Mouse (Mus musculus): ENCODE results near the gene Tert.

DNA sequence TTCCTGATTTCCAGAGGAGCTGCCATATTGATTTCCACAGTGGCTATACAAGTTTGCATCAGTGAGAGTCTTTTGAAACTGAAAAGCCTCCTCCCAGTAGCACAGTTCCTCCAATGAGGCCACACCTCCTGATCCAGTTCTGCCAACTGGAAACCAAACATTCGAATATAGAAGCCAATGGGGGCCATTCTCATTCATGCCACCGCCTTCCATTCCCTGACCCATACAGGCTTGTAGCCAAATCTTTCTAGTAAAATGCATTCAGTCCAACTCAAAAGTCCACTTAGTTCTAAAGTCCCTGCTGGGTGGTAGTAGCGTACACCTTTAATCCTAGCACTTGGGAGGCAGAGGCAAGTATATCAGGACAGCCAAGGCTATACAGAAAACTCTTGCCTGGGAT lies 26.6 kb downstream of the Tert start:
- TF ChIP-seq POLR2A (IDR thresholded peaks at IDR 0.05; ENCODE audit: insufficient read depth, low read depth, low read length), result no peak
- no peak for TF ChIP-seq CTCF (IDR thresholded peaks at IDR 0.05)
